Mouse (Mus musculus): ENCODE measurements around the gene Tfb1m. TPM values are rescaled to one million over a fixed set of nuclear protein-coding genes. Genes with fewer than 3 reads are reported as not detected.

Gene Tfb1m
- polyA plus RNA-seq, 1 experiment: 10.7 TPM

DNA sequence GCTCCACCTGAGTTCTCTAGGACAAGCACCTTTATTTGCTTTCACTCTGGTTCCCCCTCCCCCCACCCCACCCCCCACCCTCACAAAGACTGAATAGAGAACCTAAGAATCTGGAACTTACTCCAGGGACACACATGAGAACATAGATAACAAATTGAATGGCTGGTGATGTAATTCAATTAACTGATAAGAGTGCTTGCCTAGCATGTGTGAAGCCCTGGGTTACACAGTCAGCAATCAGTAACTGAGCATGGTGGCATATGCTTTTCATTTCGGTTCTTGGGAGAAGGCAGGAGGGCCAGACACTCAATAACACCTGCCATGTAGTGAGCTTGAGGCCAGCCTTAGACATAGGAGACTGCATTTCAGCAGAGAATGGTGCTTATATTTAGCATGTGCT is 1.3 kb downstream of the Tfb1m start:
- no peak overlapping the region for H3K27ac ChIP-seq (ENCODE audit: insufficient read depth, low read length)
- H3K4me1 ChIP-seq (ENCODE audit: control insufficient read depth, insufficient read depth, low read length): no peaks in the 10 kb centered on the region; the same call in 1 of the 2 replicates
- TF ChIP-seq CTCF (IDR thresholded peaks at IDR 0.05; ENCODE audit: borderline replicate concordance, insufficient read depth, low read length) (no peak), POLR2A (IDR thresholded peaks at IDR 0.05; ENCODE audit: low read depth, low read length) (no peak)
- no peak overlapping the region for H3K4me3 ChIP-seq (ENCODE audit: insufficient read depth, low read length)

DNA sequence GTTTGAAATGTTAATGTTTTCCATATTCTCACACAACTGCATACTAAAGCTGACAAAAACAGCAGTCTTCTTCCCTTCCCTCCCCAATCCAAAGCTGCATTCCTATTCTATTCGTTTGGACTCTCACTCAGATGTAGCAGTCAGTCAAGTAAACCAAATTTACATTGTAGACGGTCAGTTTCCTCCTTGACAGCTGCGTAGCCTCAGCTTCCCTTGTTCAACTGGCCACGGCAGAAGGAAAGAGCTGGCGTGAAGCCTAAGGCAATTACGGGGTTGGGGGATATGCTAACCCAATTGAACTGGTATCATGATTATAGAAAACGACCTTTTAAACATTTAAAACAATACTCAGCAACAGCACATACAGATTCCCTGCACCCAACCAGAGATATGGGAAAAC is 9.9 kb downstream of the Tfb1m start:
- Histone ChIP-seq H3K4me3 (ENCODE audit: insufficient read depth, low read length) (no peak overlapping the region), H3K4me1 (ENCODE audit: control insufficient read depth, insufficient read depth, low read length) (no peaks in the 10 kb centered on the region), H3K27ac (ENCODE audit: insufficient read depth, low read length) (no peak overlapping the region)
- TF ChIP-seq CTCF (IDR thresholded peaks at IDR 0.05; ENCODE audit: borderline replicate concordance, insufficient read depth, low read length) (no peak), POLR2A (IDR thresholded peaks at IDR 0.05; ENCODE audit: low read depth, low read length) (no peak)

DNA sequence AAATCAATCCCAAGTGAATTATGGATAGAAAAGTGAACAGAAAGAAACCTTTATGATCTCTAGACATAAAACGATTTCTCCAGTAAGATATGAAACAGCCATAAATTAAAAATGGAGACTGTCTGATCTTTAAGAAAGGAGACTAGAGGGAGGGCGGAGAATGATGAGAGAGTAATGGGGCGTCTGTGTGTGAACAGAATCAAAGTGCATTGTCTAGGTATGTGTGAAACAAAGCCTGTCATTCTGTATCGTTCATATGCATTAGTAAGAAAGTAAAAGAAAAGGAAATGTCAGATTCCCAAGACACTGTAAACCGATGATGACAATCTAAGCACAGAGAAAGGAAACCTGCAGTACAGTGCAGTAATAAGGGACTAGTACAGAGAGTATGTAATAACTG is 16.5 kb downstream of the Tfb1m start:
- Histone ChIP-seq H3K27ac (ENCODE audit: insufficient read depth, low read length) (no peak overlapping the region), H3K4me3 (ENCODE audit: insufficient read depth, low read length) (no peak overlapping the region), H3K4me1 (ENCODE audit: control insufficient read depth, insufficient read depth, low read length) (no peaks in the 10 kb centered on the region)
- TF ChIP-seq CTCF (IDR thresholded peaks at IDR 0.05; ENCODE audit: borderline replicate concordance, insufficient read depth, low read length) (no peak), POLR2A (IDR thresholded peaks at IDR 0.05; ENCODE audit: low read depth, low read length) (no peak)

DNA sequence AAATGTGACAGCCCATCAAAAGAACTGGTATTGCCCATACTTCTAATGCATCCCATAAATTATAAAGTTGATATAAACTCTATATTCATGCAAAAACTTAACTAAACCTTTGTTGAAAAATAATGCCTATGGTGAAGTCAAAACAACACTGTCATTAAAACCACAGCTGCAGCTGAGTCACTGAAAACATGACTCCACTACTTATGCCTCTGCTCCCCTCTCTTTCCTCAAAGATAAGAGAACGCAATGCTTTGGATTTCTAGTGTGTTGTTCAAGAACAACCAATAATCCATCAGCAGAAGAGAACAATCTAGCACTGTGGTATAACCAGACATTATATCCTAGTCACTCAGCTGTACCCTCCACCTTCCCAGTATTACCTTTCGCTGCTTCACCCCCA is 17.3 kb downstream of the Tfb1m start:
- TF ChIP-seq CTCF (IDR thresholded peaks at IDR 0.05; ENCODE audit: borderline replicate concordance, insufficient read depth, low read length) (no peak), POLR2A (IDR thresholded peaks at IDR 0.05; ENCODE audit: low read depth, low read length) (no peak)
- Histone ChIP-seq H3K4me1 (ENCODE audit: control insufficient read depth, insufficient read depth, low read length) (no peaks in the 10 kb centered on the region), H3K27ac (ENCODE audit: insufficient read depth, low read length) (no peak overlapping the region), H3K4me3 (ENCODE audit: insufficient read depth, low read length) (no peak overlapping the region)

DNA sequence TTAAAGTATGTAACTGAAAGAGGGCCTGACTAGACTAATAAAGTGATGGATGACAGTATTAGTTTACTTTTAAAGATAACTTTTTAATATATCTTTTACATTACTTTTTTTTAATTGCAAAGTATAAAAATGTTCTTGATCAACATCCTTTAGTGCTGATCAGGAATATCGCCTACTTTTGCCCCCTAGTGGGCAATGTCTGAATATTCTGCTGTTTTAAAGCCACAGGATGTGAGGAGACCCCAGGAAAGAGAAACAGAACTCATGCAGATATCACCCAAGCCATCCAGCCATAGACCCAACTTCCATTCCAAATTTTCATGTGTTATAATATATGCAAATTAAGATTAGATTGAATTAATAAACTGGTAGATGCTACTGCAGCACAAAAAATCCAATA is 24.2 kb downstream of the Tfb1m start:
- peaks cover 3% of the 10 kb centered on the region for H3K4me1 ChIP-seq (ENCODE audit: control insufficient read depth, insufficient read depth, low read length)
- H3K27ac ChIP-seq (ENCODE audit: insufficient read depth, low read length): no peak overlapping the region
- no peak overlapping the region for H3K4me3 ChIP-seq (ENCODE audit: insufficient read depth, low read length)
- no peak for TF ChIP-seq POLR2A (IDR thresholded peaks at IDR 0.05; ENCODE audit: low read depth, low read length)
- TF ChIP-seq CTCF (IDR thresholded peaks at IDR 0.05; ENCODE audit: borderline replicate concordance, insufficient read depth, low read length): no peak

DNA sequence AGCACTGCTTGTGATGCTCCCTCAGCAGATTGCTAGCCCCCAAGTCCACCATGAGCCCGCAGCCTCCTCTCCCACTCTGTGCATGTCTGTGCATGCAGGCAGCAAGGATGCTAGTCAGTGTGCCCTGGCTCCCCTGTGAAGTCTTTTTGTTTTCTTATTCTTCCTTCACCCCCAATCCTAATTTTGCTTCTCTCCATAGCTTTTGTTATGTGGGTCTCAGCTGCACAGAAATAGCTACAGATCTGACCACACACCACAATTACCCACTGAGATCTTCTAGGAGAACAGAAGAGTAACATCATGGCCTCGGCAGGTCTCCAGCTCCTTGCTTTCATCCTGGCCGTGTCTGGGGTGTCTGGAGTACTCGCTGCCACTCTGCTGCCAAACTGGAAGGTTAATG is 25.3 kb downstream of the Tfb1m start, which contains the start of gene Cldn20:
Cldn20 (plus strand) TSS at position 301 of the 400 bp plus-strand sequence.
- H3K27ac ChIP-seq (ENCODE audit: insufficient read depth, low read length): peak within 1 kb of the TSS; percentile 63; the same call in 1 of the 2 replicates
- TF ChIP-seq CTCF (IDR thresholded peaks at IDR 0.05; ENCODE audit: borderline replicate concordance, insufficient read depth, low read length) (no peak), POLR2A (IDR thresholded peaks at IDR 0.05; ENCODE audit: low read depth, low read length) (no peak)
- peaks cover 3% of the 10 kb centered on the region for H3K4me1 ChIP-seq (ENCODE audit: control insufficient read depth, insufficient read depth, low read length)
- H3K4me3 ChIP-seq (ENCODE audit: insufficient read depth, low read length): no peak within 1 kb of the TSS

DNA sequence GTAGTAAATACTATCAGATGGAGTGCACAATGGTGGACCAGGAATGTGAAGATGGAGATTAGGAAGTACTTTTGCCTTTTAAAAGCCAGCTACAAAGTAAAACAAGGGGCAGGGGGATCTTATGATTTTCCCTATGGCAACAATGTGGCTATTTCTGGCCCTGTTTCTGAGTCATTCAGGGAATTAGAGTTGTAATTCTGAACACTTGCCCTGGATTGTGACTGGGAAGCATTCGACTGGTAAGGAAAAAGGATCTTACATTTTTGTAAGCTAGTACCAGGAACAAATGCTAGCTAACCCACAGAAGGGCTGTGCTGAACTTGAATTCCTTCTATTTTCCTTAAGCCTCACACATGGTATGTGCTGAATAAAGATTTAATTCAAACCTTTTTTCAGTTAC is 25.9 kb downstream of the Tfb1m start:
- H3K27ac ChIP-seq (ENCODE audit: insufficient read depth, low read length): peak overlapping the region; percentile 63; the same call in 1 of the 2 replicates
- H3K4me1 ChIP-seq (ENCODE audit: control insufficient read depth, insufficient read depth, low read length): peaks cover 3% of the 10 kb centered on the region
- no peak for TF ChIP-seq CTCF (IDR thresholded peaks at IDR 0.05; ENCODE audit: borderline replicate concordance, insufficient read depth, low read length)
- TF ChIP-seq POLR2A (IDR thresholded peaks at IDR 0.05; ENCODE audit: low read depth, low read length): no peak
- H3K4me3 ChIP-seq (ENCODE audit: insufficient read depth, low read length): no peak overlapping the region

DNA sequence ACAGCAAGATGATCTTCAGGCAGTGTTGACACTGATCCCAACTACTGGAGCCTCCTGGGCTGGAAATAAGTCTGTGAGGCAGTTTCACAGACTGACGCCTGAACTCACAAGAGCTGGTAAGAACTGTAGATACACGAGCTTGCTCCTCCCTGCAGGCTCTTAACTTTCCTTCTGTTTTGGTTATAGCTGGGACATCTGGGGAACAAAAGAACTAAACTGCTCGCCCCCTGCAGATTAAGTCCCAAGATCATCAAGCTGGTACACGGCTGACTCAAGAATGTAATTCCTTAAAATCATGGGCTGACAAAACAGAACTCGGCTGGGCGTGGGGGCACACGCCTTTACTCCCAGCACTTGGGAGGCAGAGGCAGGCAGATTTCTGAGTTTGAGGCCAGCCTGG is 27.0 kb downstream of the Tfb1m start:
- Histone ChIP-seq H3K4me1 (ENCODE audit: control insufficient read depth, insufficient read depth, low read length) (peaks cover 3% of the 10 kb centered on the region), H3K4me3 (ENCODE audit: insufficient read depth, low read length) (no peak overlapping the region), H3K27ac (ENCODE audit: insufficient read depth, low read length) (no peak overlapping the region)
- no peak for TF ChIP-seq CTCF (IDR thresholded peaks at IDR 0.05; ENCODE audit: borderline replicate concordance, insufficient read depth, low read length)
- TF ChIP-seq POLR2A (IDR thresholded peaks at IDR 0.05; ENCODE audit: low read depth, low read length): no peak

DNA sequence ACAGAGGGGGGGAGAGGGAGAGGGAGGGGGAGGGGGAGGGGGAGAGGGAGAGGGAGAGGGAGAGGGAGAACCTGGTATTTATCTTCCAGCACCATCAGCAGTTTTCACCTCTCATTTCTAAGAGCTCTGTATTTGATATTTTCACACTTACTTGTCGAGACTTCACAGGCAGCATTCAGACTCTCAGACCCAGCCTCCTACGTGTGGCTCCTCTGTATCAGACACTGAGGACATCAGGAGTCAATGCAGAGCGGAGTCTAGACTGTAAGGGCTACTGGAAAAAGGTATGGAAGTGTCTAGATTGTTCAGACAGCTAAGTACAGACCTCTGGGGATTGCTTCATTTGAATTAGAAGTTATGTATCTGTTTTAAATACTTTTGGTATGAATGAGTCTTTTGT is 28.1 kb downstream of the Tfb1m start:
- TF ChIP-seq CTCF (IDR thresholded peaks at IDR 0.05; ENCODE audit: borderline replicate concordance, insufficient read depth, low read length) (no peak), POLR2A (IDR thresholded peaks at IDR 0.05; ENCODE audit: low read depth, low read length) (no peak)
- peaks cover 3% of the 10 kb centered on the region for H3K4me1 ChIP-seq (ENCODE audit: control insufficient read depth, insufficient read depth, low read length)
- no peak overlapping the region for H3K27ac ChIP-seq (ENCODE audit: insufficient read depth, low read length)
- no peak overlapping the region for H3K4me3 ChIP-seq (ENCODE audit: insufficient read depth, low read length)

DNA sequence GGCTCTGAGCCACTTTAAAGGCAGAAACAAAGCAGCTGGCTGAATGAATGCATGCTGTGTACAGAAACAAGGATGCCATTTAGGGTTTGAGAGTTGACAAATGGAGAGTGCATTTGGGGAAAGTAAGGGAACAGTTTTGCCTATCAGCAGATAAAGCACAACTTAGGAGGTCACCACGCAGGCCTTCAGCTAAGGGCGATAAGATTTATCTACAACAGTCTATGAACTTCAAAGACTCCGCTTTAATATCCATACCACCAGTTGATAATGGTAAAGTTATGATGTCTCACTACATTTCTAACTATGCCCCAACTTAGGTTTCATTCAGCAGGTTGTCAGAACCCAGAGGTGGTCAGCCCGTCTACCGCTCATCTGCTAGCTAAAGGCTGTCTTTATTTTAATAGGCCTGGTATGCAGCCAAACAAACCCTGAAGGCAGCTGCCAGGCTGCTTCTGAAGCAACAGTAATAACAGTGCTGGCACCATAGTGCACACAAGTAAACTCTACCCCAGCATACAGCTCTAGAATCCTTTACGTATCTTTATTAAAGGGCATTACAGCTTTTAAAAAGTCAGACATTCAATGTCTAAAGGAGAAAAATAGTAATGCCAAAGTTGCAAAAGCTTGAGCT is 29.6 kb downstream of the Tfb1m start:
- Histone ChIP-seq H3K4me3 (ENCODE audit: insufficient read depth, low read length) (no peak overlapping the region), H3K27ac (ENCODE audit: insufficient read depth, low read length) (no peak overlapping the region)

More for the DNA sequence above, 29.6 kb downstream of the Tfb1m start:
- peaks cover 3% of the 10 kb centered on the region for H3K4me1 ChIP-seq (ENCODE audit: control insufficient read depth, insufficient read depth, low read length)
- no peak for TF ChIP-seq POLR2A (IDR thresholded peaks at IDR 0.05; ENCODE audit: low read depth, low read length)
- TF ChIP-seq CTCF (IDR thresholded peaks at IDR 0.05; ENCODE audit: borderline replicate concordance, insufficient read depth, low read length): no peak

All from embryonic fibroblast, embryonic 13.5 days (primary cell).